Mouse (Mus musculus): Measurements from ENCODE around the gene Ppp6r3.
A peak's percentile ranks its signal among the peaks of the same experiment; 100 is the strongest.

The Ppp6r3 gene

DNA sequence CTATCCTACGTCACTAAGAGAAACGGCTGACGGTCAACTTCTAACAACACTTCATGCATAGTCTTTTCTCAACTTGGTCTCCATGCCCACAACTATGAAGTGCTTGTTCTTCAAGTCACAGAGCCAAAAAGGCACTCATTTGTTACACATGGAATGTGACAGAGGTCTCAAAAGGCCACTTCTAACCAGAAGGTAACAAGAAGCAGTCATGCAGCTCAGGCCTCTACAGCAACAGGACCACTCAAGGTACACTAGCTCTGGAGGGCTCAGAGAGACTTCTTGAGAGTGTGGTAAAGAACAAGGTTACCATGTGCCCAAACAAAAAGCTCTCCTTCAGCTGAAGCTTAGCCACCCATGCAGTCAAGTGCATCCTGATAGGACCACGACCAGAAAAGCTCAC, 46.9 kb downstream of the Ppp6r3 start:
- no peak for DNase-seq (ENCODE audit: low spot score in 2 of 2)

DNA sequence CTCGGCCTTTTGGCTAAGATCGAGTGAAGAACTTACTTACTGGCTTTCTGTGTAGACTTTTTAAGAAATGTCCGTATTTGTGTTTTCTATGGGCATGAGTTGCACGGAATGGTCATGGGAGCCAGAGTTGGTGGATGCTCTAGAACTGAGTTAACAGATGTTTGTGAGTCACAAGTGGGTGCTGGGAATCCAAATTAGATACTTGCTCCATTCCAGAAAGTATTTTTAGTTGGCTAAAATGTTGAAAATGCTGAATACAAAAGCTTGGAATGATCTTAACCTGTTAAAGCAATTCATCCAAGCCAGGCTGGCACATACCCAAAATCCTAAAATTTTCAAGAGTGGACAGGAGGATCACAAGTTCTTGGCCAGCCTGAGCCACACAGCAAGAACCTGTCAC, 48.0 kb downstream of the Ppp6r3 start:
- no peak for DNase-seq (ENCODE audit: low spot score in 2 of 2)

DNA sequence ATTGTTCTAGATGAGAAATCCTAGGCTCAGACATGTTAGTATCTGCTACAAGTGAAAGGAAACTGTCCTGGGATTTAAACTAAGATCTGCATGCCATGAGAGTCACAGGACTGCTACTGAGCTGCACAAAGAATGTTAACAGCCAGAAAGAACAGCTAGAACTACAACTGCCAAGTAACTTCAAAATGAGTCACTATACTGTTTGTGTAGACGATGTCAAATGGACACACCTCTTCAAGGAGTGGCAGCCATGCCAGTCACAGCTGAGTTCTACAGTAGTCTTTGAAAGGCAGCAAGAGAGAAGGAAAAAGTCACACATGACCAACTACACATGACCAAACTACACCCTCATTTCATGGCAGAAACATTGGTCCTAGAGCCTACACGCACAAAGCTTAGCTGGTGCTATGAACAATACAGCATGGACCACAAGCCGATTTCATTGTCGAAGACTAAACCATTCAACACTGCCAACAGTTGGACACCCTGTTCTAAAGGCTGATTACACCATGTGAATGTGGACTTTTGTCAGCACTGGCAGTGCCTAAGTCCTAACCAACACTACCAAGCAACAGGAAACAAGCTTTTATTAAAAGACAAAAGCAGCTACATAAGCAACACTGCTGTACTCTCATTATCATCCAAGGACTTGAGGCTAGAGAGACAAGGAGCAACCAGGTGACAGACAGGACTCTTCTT, 55.9 kb downstream of the Ppp6r3 start:
- DNase-seq (ENCODE audit: low spot score in 2 of 2): no peak

DNA sequence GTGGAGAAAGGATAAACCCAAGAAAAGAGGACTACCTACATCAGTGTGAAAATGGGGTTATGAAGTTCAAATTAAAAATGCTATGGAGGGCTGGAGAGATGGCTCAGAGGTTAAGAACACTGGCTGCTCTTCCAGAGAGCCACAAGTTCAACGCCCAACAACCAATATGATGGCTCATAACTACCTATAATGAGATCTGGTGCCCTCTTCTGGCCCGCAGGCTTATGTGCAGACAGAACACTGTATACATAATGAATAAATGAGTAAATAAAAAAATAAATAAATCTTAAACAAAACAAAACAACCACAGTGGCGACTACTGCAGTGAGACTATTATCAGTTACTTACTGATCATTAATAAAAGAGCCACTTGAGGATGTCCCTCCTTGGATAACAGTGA, 78.3 kb downstream of the Ppp6r3 start:
- DNase-seq (ENCODE audit: low spot score in 2 of 2): no peak

DNA sequence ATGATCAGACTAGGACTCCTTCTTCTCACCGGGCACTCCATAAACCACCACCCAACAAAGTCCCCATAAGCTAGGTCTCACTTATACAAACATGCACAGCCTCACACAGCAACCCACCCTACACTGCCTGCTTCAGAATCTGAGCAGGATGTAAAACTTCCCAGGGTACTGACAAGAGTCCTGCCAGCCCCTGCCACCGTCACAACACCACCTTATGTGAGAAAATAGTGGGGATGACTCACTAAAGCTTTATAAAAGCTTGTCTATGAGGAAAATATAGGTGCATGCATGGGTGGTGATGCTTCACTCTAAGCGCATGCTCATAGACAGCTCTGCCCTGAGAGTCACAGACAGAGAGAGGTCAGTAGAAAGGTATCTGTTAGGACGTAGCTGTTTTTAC, 85.7 kb downstream of the Ppp6r3 start:
- no peak for DNase-seq (ENCODE audit: low spot score in 2 of 2)

DNA sequence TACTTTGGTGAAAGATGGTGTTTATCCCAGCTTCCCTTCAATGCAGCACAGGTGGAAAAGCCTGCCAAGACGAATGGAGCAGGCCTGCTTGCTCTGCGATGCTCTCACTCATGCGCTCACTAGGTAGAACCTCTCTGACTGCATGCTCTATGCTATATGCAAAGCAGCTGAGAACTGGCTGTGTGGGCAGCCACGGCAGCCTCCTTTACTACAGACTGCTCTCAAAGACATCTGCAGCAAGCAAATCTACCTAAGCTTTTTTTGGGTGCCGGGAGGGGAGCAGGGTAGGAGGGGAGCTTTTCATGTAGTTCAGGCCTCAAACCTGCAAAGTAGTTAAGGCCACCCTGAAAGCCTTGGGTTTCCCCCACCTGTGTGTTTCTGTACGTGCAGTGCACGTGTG, 92.7 kb downstream of the Ppp6r3 start:
- no peak for DNase-seq (ENCODE audit: low spot score in 2 of 2)

DNA sequence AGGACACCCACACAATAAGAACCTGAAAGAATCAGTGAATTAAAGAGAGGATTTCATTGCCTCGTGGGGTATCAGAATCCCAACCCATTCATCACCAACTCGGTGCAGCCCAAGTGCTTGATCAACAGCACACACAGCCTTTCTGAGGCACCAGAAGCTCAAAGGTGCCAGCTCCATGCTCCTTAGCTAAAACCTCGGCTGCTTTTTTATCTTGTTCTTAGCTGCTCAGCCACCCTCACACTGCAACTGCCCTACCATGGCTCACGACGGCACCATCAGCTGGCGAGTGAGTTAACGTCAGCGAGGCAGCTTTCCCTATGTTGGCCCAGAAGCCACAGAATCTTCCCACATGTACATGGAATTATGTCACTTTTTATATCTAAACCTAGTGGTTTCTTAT, 95.4 kb downstream of the Ppp6r3 start:
- no peak for DNase-seq (ENCODE audit: low spot score in 2 of 2)

DNA sequence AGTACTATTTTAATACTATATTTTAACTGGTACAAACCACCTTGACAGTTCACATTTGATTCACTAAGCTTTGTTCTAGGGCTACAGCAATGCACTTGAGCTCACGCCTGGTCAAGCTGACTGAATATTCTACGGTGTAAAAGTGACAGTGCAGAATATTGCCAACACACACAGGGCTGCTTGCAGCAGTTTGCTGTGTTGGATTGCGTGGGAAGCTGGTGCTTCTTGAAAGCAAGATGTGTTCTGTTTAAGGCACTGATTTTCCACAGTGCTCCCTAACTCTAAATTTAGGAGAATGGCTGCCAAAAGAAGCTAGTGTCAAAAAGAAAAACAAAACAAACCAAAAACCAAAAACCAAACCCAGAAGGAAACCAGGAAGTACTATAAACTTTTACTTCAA, 98.6 kb downstream of the Ppp6r3 start:
- DNase-seq (ENCODE audit: low spot score in 2 of 2): no peak

DNA sequence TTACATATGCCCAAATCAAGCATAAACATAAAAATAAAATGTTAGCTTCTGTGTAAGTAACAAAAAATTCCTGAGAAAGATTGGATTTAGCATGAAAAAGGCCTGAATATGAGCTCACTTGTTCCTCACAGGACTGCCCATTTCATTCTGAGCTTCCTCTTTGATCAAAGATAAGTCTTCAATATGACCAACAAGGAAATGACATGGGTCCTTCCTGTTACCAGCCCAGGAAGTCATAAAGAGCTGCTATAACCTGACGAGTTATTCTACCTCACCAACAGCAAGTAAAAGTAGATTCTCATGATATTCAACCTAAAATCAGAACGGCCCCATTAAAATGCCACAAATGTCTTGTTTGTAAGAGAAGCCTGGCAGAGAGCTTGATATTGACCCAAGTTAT, 104.3 kb downstream of the Ppp6r3 start:
- DNase-seq (ENCODE audit: low spot score in 2 of 2): no peak

DNA sequence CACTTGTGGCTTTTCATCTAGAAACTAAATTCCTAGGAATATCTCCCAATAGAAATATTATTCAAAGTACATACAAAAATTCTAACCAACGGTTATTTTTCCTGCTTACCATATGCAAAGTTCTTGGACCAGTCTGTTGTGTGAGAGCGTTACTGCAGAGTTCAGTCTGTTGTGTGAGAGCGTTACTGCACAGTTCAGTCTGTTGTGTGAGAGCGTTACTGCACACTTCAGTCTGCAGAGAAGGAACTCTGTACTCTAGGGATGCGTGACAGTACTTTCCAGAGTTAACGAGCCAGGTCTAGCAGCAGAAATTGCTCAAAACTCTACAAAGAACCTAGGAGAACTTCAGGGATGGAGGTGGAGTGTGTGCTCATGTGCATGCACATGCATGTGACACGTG, 108.0 kb downstream of the Ppp6r3 start:
- no peak for DNase-seq (ENCODE audit: low spot score in 2 of 2)

DNA sequence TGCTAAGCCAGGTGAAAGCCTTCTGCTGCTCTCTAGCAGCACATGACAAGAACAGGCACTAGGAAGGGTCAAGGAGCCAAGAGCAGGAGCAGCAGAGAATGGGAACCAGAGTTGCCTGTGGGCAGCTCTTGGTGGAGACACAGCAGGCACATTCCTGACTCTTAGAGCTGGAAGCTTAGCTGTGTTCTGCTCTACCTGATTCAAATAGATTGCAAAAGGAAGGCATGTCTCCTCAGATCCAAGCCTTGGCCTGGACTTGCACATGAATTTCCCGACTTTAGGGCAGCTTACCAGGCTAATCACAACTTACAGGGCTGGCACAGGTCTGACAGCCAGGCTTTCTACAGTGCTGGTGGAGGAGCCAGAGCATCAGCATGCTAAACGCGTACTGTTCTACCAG, 115.6 kb downstream of the Ppp6r3 start:
- DNase-seq (ENCODE audit: low spot score in 2 of 2): no peak

DNA sequence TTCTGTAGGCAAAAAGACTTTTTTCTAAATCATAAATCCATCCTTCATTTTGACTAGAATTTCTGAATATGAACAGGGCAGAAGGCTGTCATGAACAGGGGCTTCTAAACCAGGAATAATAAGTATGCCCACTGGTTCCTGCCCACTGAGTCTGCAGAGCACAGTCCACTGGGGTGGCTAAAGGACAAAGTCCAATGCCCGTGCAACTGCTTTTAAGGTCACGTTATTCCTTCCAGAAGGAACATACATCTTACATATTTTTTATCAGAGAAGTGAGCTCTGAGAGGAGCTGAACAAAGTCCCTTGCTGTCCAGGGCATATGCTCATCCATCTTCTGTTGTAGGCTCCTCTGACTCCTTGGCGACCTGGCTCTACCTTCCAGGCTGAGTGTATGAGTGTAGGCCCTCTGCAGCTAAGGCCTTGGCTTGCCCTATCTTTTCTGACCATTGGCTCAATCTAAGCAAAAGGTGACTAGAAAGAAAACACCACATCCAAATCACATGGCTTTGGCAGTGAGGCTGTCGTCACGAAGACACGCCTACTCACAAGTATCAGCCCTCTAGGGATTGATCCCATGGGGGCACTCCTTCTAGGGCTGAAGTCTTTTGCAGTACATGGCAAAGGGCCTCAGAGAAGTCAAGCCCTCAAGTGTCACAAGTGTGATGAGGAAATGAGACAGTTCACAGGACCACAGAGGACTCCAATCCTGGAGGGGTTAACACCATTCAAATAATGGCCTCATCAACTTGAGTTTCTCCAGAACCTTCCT, 117.0 kb downstream of the Ppp6r3 start:
- DNase-seq (ENCODE audit: low spot score in 2 of 2): no peak

DNA sequence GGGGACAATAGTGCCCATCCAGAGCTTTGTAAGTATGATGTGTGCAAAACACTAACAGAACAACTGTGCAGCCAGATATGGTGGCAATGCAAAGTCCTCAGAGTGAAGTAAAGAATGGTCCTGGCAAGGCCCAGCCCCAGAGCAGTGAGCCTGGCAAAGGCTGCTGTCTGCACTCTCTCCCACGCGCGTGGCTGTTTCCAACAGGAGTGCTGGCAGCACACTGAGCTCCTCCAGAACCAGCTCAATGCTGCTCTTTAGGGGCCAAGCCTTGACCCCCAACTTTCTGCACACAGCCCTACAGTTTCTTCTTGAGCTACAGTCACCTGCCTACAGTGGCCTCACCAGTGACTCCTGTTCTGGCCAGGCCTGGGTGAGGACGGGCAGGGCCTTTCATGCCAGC, 117.8 kb downstream of the Ppp6r3 start:
- DNase-seq (ENCODE audit: low spot score in 2 of 2): no peak

DNA sequence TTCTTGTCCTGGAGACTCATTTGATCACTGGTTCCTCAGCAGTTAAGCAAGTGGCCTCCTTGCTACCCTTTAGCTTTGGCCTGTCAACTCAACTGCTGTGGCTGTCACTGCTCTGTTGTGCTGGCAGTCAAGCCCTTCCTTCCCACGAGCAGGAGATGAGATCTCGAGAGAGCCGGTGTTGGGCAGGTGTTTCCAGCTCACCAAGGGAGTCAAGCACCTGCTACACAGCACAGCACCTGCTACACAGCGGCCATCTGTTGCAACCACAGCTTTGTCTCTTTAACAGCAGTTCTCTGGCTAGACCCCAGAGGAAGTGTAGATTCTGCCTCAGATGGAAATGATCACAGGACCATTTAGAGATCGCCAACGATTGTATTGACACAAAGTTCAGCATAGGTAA, 123.9 kb downstream of the Ppp6r3 start:
- no peak for DNase-seq (ENCODE audit: low spot score in 2 of 2)

DNA sequence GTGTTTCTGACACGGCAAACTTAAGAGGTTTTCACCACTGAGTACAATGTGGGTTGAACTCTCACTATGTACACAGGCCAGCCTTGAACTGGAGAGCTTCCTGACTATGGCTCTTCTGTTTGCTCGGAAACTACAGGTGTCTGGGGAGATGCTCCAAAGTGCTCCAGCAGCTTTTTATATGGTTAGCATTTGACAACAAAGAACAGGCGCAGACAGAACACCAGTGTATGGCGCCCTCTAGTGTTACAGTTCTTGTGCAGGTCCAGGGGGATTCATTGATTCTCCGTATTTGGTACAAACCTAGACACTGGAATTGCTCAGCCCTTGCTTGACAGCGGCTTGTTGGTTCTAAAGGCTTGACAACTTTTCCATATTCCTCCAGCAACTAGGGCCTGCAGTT, 124.4 kb downstream of the Ppp6r3 start:
- peak; percentile 51 to 74 for DNase-seq (ENCODE audit: low spot score in 2 of 2)

DNA sequence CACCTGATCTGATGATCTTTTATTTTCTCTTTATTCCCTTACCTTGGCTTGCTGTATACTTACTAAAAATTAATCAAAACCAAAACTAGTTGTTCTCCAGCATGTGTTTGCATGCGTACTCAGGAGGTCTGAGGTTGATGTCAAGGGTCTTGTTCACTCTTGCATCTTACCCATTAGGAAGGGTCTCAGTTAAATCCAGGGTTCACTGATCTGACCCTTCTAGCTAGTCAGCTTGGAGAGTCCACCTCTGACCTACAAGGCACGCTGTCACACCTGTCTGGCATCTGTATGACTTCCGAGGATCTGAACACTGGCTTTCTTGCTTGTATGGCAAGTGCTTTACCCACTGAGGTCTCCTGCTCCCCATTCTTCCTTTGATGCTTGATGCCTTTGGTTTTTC, 124.8 kb downstream of the Ppp6r3 start:
- no peak for DNase-seq (ENCODE audit: low spot score in 2 of 2)

DNA sequence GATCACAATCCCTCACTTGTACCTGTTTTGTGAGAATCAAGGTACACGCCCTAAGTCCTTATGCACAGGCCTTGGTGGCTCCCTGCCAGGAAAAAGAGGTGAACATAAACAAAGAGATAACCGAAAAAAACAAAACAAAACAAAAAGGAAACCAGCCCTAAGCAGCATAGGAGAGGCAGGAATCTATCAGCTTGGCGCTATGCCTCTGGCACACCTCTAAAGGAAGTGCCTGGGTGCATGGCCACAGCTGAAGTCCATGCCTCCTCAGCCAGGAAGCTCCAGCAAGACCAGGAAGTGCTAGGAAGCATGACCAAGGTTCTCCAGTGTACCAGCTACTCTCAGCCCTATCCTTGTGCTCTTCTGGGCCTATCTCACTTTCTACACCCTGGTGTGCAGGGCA, 126.3 kb downstream of the Ppp6r3 start:
- DNase-seq (ENCODE audit: low spot score in 2 of 2): no peak

DNA sequence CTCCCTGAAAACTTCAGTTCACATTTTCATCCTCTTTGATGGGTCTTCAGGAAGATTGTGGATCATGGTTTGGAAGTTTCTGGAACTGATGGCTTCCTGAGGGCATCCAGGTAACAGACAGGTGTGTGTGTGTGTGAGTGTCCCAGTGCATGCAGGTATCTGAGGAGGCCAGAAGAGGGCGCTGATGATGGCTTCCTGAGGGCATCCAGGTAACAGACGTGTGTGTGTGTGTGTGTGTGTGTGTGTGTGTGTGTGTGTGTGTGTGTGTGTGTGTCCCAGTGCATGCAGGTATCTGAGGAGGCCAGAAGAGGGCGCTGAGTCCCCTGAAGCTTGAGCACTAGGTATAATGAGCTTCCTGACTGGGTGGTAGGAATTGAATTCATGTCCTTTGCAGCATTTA, 128.2 kb downstream of the Ppp6r3 start:
- DNase-seq (ENCODE audit: low spot score in 2 of 2): no peak

DNA sequence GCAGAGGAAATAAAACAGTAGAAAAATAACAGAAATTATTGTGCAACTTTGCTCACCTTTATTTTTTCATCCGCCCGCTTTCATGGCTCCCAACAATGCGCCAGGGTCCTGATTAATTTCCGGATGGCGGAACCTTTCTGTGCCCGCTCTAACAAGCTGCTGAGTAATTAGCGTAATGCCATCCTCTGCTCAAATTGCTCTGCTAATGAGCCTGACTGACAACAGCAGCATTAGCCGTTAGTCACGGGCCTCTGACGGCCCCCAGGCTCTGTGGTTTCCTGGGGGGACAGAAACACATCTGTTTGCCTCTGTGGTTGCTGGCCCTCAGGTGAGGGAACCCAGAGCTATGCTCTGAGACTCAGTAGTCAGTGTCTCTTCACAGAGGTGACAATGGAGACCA, 134.5 kb downstream of the Ppp6r3 start:
- no peak for DNase-seq (ENCODE audit: low spot score in 2 of 2)

DNA sequence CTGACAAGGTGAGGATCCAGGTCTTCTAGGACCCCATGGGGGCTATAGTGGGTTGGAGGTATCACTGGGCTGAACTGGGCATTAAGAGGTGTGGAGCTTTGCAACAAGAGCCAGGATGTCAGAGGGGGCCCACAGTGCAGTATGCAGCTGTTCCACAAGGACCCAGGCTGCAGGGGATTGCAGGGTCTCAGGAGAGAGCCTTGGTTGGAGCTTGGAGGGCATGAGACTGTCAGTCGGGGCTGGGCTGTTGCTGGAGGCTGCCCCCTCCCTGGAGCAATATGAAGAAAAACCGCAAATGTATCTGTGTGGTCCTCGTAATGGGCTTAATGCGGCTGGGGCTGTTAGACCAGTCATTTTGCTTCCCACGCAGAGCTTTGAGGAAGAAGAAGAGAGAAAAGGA, 134.9 kb downstream of the Ppp6r3 start:
- no peak for DNase-seq (ENCODE audit: low spot score in 2 of 2)

DNA sequence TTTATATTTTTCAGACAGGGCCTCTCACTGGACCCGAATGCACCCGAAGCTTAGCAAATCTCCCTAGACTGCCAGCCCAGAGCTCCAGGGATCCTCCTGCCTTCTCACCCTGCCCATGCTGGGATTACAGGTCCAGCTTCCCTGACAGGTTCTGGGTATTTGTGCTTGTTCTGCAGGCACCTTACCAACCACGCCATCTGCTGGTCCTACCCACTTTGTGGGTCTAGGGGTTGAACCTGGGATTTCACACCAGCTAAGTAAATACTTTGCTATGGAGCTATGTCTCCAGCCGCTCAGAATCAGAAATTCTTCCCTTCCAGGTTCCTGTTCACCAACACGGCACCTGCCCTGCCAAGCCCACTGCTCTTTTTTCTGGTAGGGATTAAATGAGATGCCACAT, 137.6 kb downstream of the Ppp6r3 start:
- DNase-seq (ENCODE audit: low spot score in 2 of 2): no peak

DNA sequence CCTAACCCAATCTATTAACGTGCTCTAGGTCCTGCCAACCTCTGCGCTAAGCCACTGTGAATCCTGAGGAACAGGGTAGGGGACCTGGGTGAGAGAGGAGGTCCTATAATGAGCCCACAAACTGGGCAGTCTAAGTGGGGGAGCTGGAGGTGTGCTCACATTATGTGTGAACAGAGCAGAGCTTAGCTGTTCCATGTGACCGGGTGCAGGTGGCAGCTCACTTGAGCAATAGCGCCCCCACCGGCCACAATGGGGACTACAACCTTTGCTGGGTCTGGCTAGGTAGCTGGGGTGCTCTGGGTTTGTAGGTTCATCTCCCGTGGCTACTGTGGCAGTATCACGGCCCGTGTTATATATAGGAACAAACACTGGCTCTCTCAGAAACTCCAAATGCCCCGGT, 138.7 kb downstream of the Ppp6r3 start:
- DNase-seq (ENCODE audit: low spot score in 2 of 2): peak; percentile 68 to 89

DNA sequence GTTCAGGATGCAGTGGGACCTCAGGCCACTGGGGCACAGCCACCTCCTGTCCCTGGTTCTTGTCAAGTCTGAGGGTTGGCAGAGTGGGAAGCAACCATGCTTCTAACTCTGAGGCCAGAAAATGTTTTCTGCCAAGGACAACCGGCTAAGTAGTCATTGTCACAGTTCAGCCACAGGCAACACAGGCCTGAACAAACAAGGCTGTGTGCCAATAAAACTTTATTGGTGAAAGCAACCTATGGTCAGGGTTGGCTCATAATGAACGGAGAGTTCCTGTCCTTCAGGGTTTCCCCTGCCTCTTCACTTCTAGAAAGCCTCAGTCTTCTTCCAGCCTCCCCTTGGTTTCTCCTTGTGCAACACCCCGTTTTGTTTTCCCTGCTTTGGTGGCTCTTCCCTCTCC, 139.7 kb downstream of the Ppp6r3 start:
- no peak for DNase-seq (ENCODE audit: low spot score in 2 of 2)

DNA sequence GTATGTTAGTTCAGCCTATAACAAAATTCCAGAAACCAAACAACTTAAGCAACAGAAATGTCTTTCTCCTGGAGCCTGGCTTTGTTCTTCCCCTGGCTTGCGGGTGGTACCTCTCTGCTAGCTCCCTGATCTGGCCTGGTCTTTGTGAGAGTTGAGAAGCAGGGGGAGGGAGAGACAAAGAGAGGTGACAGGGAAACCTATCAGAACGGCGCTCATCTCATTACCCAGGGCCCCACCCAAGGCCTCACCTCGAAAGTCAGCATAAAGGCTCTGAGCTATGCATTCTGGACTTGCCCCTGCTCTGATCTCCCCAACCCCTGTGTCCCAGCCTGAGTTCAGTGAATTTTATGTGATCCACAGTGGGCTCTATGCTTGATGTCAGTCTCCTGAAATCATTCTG, 140.9 kb downstream of the Ppp6r3 start:
- no peak for DNase-seq (ENCODE audit: low spot score in 2 of 2)
